Mouse (Mus musculus) MEL (cell line): ENCODE data around the gene Gm29735. TPM values are rescaled to one million over a fixed set of nuclear protein-coding genes. Genes with fewer than 3 reads are reported as not detected.
"Not testable (repeated sequence)": the region's sequence is repeated elsewhere in the genome, so short reads cannot be mapped to it uniquely, and the experiment has no call there.

Experiments
- DNase-seq: peaks from one replicate; pipeline ENCODE4 v3.0.0; 2011; ENCODE audit warnings: low read depth, low spot score
- H3K27ac ChIP-seq: 2 replicates; pipeline ENCODE4 v1.5.1; 2012; ENCODE audit warnings: low read depth, mild to moderate bottlenecking, control low read depth, low read length, moderate library complexity; ENCODE audit not compliant: control insufficient read depth
- H3K27me3 ChIP-seq, 2 experiments: fragments of 150-350 bp in 1 of 2; sonication (generic) in 1 of 2; 2 replicates each; pipeline ENCODE4 v1.6.1; 2012; ENCODE audit warnings: low read length in 2 of 2, mild to moderate bottlenecking in 2 of 2, improper control_type of control experiment in 1 of 2, moderate library complexity in 1 of 2; ENCODE audit not compliant: insufficient read depth in 2 of 2, control insufficient read depth in 1 of 2
- H3K36me3 ChIP-seq, 2 experiments: 2 replicates each; pipeline ENCODE4 v1.6.1; 2012 to 2014; ENCODE audit warnings: low read length in 2 of 2, improper control_type of control experiment in 1 of 2, inconsistent platforms in 1 of 2, mild to moderate bottlenecking in 1 of 2; ENCODE audit not compliant: insufficient read depth in 2 of 2, control insufficient read depth in 1 of 2
- H3K4me1 ChIP-seq, 2 experiments: fragments of 150-350 bp in 1 of 2; sonication (generic) in 1 of 2; 2 replicates each; pipeline ENCODE4 v1.6.1; 2012; ENCODE audit warnings: low read length in 2 of 2, improper control_type of control experiment in 1 of 2, mild to moderate bottlenecking in 1 of 2; ENCODE audit not compliant: insufficient read depth in 2 of 2, control insufficient read depth in 1 of 2
- H3K4me3 ChIP-seq, 2 experiments: fragments of 150-350 bp in 1 of 2; sonication (generic) in 1 of 2; 2 replicates each; pipeline ENCODE4 v1.5.1; 2012; ENCODE audit warnings: low read depth in 2 of 2, low read length in 2 of 2, mild to moderate bottlenecking in 2 of 2, moderate library complexity in 2 of 2, control low read depth in 1 of 2, improper control_type of control experiment in 1 of 2; ENCODE audit not compliant: control insufficient read depth in 1 of 2, insufficient read depth in 1 of 2
- H3K79me2 ChIP-seq: 2 replicates; pipeline ENCODE4 v1.6.1; 2012; ENCODE audit warnings: mild to moderate bottlenecking, low read length, moderate library complexity; ENCODE audit not compliant: control insufficient read depth, poor library complexity, insufficient read depth
- H3K9ac ChIP-seq: 2 replicates; pipeline ENCODE4 v1.6.1; 2012; ENCODE audit warnings: low read depth, mild to moderate bottlenecking, control low read depth, low read length, moderate library complexity; ENCODE audit not compliant: control insufficient read depth, poor library complexity, severe bottlenecking
- H3K9me3 ChIP-seq: fragments of 150-350 bp; sonication (generic); replicated peaks from 2 replicates; pipeline ENCODE4 v1.6.1; 2012; ENCODE audit warnings: mild to moderate bottlenecking, low read length, improper control_type of control experiment, moderate library complexity; ENCODE audit not compliant: insufficient read depth
- GABPA ChIP-seq: IDR thresholded peaks from 2 replicates; pipeline ENCODE4 v1.6.1; 2012; ENCODE audit warnings: low read depth, mild to moderate bottlenecking, inconsistent platforms, low read length, improper control_type of control experiment, moderate library complexity
- NRF1 ChIP-seq: IDR thresholded peaks from 2 replicates; pipeline ENCODE4 v1.6.1; 2014; ENCODE audit warnings: low read depth, mild to moderate bottlenecking, inconsistent platforms, low read length, improper control_type of control experiment, moderate library complexity; ENCODE audit not compliant: poor library complexity, insufficient read depth, severe bottlenecking
- POLR2AphosphoS2 ChIP-seq: IDR thresholded peaks from 2 replicates; pipeline ENCODE4 v1.6.1; 2011; ENCODE audit warnings: low read length, improper control_type of control experiment
- RAD21 ChIP-seq: IDR thresholded peaks from 2 replicates; pipeline ENCODE4 v1.6.1; 2011; ENCODE audit warnings: mild to moderate bottlenecking, low read depth, low read length, improper control_type of control experiment
- ZC3H11A ChIP-seq: IDR thresholded peaks from 2 replicates; pipeline ENCODE4 v1.6.1; 2012; ENCODE audit warnings: low read depth, mild to moderate bottlenecking, inconsistent platforms, low read length, improper control_type of control experiment
- polyA plus RNA-seq, 2 experiments: library from polyadenylated mRNA; stranded (reverse) in 1 of 2; unstranded in 1 of 2; fragments of >175 nt in 1 of 2; fragments of >200 nt in 1 of 2; gene quantifications; 2 replicates each; pipeline versions ENCODE4 v1.2.1 to v1.2.4; 2012; ENCODE audit warnings: low replicate concordance in 2 of 2, low read depth in 1 of 2; ENCODE audit not compliant: insufficient read length in 2 of 2, insufficient read depth in 1 of 2, missing spikeins in 1 of 2
- total RNA-seq: library from RNA; depleted of rRNA; stranded (reverse); fragments of 300-350 nt; gene quantifications from 2 replicates; pipeline ENCODE4 v1.2.3, GENCODE M21; 2012

Gene Gm29735
- total and polyA plus RNA-seq, 3 experiments: not detected

- no peak for DNase-seq
- Histone ChIP-seq H3K79me2 (no peaks in the 10 kb centered on the region), H3K4me1 (no peaks in the 10 kb centered on the region), H3K27me3 (no peaks in the 10 kb centered on the region; a peak in 2 of 4 replicates), H3K4me3 (no peak within 1 kb of the TSS)
- TF ChIP-seq NRF1: no peak
- no peak for TF ChIP-seq RAD21
- TF ChIP-seq, all 39 proteins: peak for 0
- no peak within 1 kb of the TSS for H3K9ac ChIP-seq
- H3K36me3 ChIP-seq: no peaks in the 10 kb centered on the region
- no peak within 1 kb of the TSS for H3K27ac ChIP-seq
- no peaks in the 10 kb centered on the region for H3K9me3 ChIP-seq
Observed at GRCm38 (mm10) chr7:142144507-142144906, 12.4 kb downstream of the Gm29735 start, which contains the start of gene Gm45337. TSS of gene Gm45337 (minus strand) at chr7:142144607.

GRCm38 (mm10) chr7:142143506-142144010 is 13.4 kb downstream of the Gm29735 start:
- not testable (repeated sequence) for H3K36me3 ChIP-seq, H3K27me3 ChIP-seq, H3K79me2 ChIP-seq, H3K9me3 ChIP-seq, H3K4me1 ChIP-seq, H3K4me3 ChIP-seq, DNase-seq, H3K27ac ChIP-seq, H3K9ac ChIP-seq

GRCm38 (mm10) chr7:142140696-142141095 is 16.2 kb downstream of the Gm29735 start:
- H3K27me3 ChIP-seq: peaks cover 0 to 2% of the 10 kb centered on the region in 2 experiments; a peak in 3 of 4 replicates
- no peaks in the 10 kb centered on the region for H3K4me1 ChIP-seq
- DNase-seq: no peak
- no peak for TF ChIP-seq ZC3H11A
- no peak for TF ChIP-seq POLR2AphosphoS2
- no peak for TF ChIP-seq GABPA
- H3K9ac ChIP-seq: no peak overlapping the region
- H3K27ac ChIP-seq: no peak overlapping the region
- no peaks in the 10 kb centered on the region for H3K79me2 ChIP-seq
- no peak overlapping the region for H3K4me3 ChIP-seq
- no peaks in the 10 kb centered on the region for H3K9me3 ChIP-seq
- no peaks in the 10 kb centered on the region for H3K36me3 ChIP-seq

GRCm38 (mm10) chr7:142135934-142136333 is 21.0 kb downstream of the Gm29735 start, which contains the start of gene Gm39115:
TSS of gene Gm39115 (minus strand) at chr7:142136034.
- H3K9me3 ChIP-seq, H3K9ac ChIP-seq, H3K27me3 ChIP-seq, H3K4me3 ChIP-seq, H3K27ac ChIP-seq, H3K36me3 ChIP-seq, DNase-seq, H3K79me2 ChIP-seq, H3K4me1 ChIP-seq: not testable (repeated sequence)
